Mouse (Mus musculus): ENCODE results near the gene Laptm4a.

GRCm38 (mm10) chr12:8961607-8962316, 40.3 kb downstream of the Laptm4a start:
- TF ChIP-seq CTCF (IDR thresholded peaks at IDR 0.05; ENCODE audit: low read depth), result no peak
- TF ChIP-seq EP300 (IDR thresholded peaks at IDR 0.05; ENCODE audit: low read depth), result no peak

Data from liver, embryonic 14.5 days (tissue).